Mouse (Mus musculus) midbrain, embryonic 14.5 days (tissue): ENCODE measurements around the gene Arhgap27. TPM values are rescaled to one million over a fixed set of nuclear protein-coding genes. Genes with fewer than 3 reads are reported as not detected.
A peak's percentile ranks its signal among the peaks of the same experiment; 100 is the strongest.
"Not testable (repeated sequence)": the region's sequence is repeated elsewhere in the genome, so short reads cannot be mapped to it uniquely, and the experiment has no call there.

ENCODE experiments used
- ATAC-seq: fragments of 200-750 bp; cut with Nextera tagmentation; 2 replicates; pipeline ENCODE4 v1.8.0; 2017; ENCODE audit warnings: moderate number of reproducible peaks, moderate library complexity; ENCODE audit not compliant: low FRiP score, low TSS enrichment
- DNase-seq: peaks from one replicate; pipeline ENCODE4 v3.0.0-alpha.2; 2015
- H3K27ac ChIP-seq: fragments of 300-500 bp; sonication (generic); replicated peaks from 2 replicates; pipeline ENCODE4 v1.5.1; 2014; ENCODE audit warnings: mild to moderate bottlenecking, low read depth, low read length, moderate library complexity
- H3K27me3 ChIP-seq: fragments of 300-500 bp; sonication (generic); 2 replicates; pipeline ENCODE4 v1.6.1; 2014; ENCODE audit warnings: low read length, control low read depth, mixed read lengths; ENCODE audit not compliant: control insufficient read depth, insufficient read depth
- H3K36me3 ChIP-seq: fragments of 300-500 bp; sonication (generic); 2 replicates; pipeline ENCODE4 v1.6.1; 2014; ENCODE audit warnings: low read length, control low read depth; ENCODE audit not compliant: control insufficient read depth, insufficient read depth
- H3K4me1 ChIP-seq: fragments of 300-500 bp; sonication (generic); 2 replicates; pipeline ENCODE4 v1.6.1; 2014; ENCODE audit warnings: mild to moderate bottlenecking, antibody characterized with exemption, low read length, control low read depth; ENCODE audit not compliant: control insufficient read depth, insufficient read depth
- H3K4me2 ChIP-seq: fragments of 300-500 bp; sonication (generic); 2 replicates; pipeline ENCODE4 v1.6.1; 2014; ENCODE audit warnings: mild to moderate bottlenecking, low read length, moderate library complexity
- H3K4me3 ChIP-seq: fragments of 300-500 bp; sonication (generic); replicated peaks from 2 replicates; pipeline ENCODE4 v1.5.1; 2014; ENCODE audit warnings: low read depth, low read length
- H3K9ac ChIP-seq: fragments of 300-500 bp; sonication (generic); replicated peaks from 2 replicates; pipeline ENCODE4 v1.6.1; 2014; ENCODE audit warnings: mild to moderate bottlenecking, low read length, moderate library complexity
- H3K9me3 ChIP-seq: fragments of 300-500 bp; sonication (generic); 2 replicates; pipeline ENCODE4 v1.6.1; 2016; ENCODE audit warnings: low read length, control low read depth, mixed read lengths; ENCODE audit not compliant: control insufficient read depth
- WGBS: fragments of 180-500 bp; shearing (Covaris S2); extraction: QIAGEN DNeasy Blood & Tissue Kit; methylation state at CpG from one replicate; pipeline ENCODE4 v1.1.7; 2014; 5-methylcytosine and 5-hydroxymethylcytosine counted together
- polyA plus RNA-seq: library from polyadenylated mRNA; unstranded; fragments of >200 nt; fragmentation: Nextera tagmentation; extraction: Ambion mirVana; gene quantifications from 2 replicates; pipeline ENCODE4 v1.2.1, GENCODE M21; 2014

Gene Arhgap27
- polyA plus RNA-seq, 1 experiment from 2014 or later, result 4.0 TPM

GRCm38 (mm10) chr11:103331502-103332185 lies 31.8 kb downstream of the Arhgap27 start:
- Histone ChIP-seq H3K9me3 (no peaks in the 10 kb centered on the region), H3K9ac (no peak overlapping the region), H3K27ac (no peak overlapping the region), H3K4me2 (no peak overlapping the region), H3K4me3 (no peak overlapping the region), H3K36me3 (no peaks in the 10 kb centered on the region), H3K27me3 (peaks cover 23% of the 10 kb centered on the region), H3K4me1 (0 out of 2 replicates have a peak, but pooled peaks cover 3% of the 10 kb centered on the region)
- 93% methylated on average over 10 of the region's 10 CpGs for WGBS
- ATAC-seq (no peak), DNase-seq (no peak)

- H3K36me3 ChIP-seq, result no peaks in the 10 kb centered on the region
- no peak overlapping the region for H3K27ac ChIP-seq
- no peak for ATAC-seq
- DNase-seq, result no peak
- H3K9me3 ChIP-seq, result no peaks in the 10 kb centered on the region
- WGBS, result 75% methylated on average over 7 of the region's 7 CpGs
- 0 out of 2 replicates have a peak, but pooled peaks cover 3% of the 10 kb centered on the region for H3K4me1 ChIP-seq
- no peak overlapping the region for H3K4me2 ChIP-seq
- no peak overlapping the region for H3K9ac ChIP-seq
- H3K27me3 ChIP-seq, result peaks cover 23% of the 10 kb centered on the region
- H3K4me3 ChIP-seq, result no peak overlapping the region
Observed at GRCm38 (mm10) chr11:103330651-103331319, 32.7 kb downstream of the Arhgap27 start.

GRCm38 (mm10) chr11:103326950-103327349 lies 36.5 kb downstream of the Arhgap27 start:
- DNase-seq (peak; percentile 90), ATAC-seq (no peak)
- WGBS, result 11% methylated on average over 5 of the region's 5 CpGs
- no peaks in the 10 kb centered on the region for H3K9me3 ChIP-seq
- H3K36me3 ChIP-seq, result no peaks in the 10 kb centered on the region
- H3K4me3 ChIP-seq, result no peak overlapping the region
- H3K27ac ChIP-seq, result no peak overlapping the region
- no peaks in the 10 kb centered on the region for H3K27me3 ChIP-seq
- no peak overlapping the region for H3K4me2 ChIP-seq
- no peak overlapping the region for H3K9ac ChIP-seq
- H3K4me1 ChIP-seq, result no peaks in the 10 kb centered on the region

- peak; percentile 88 for DNase-seq
- Histone ChIP-seq H3K27ac (no peak overlapping the region), H3K36me3 (no peaks in the 10 kb centered on the region), H3K4me2 (no peak overlapping the region), H3K9ac (no peak overlapping the region), H3K9me3 (no peaks in the 10 kb centered on the region), H3K4me1 (no peaks in the 10 kb centered on the region), H3K4me3 (no peak overlapping the region), H3K27me3 (no peaks in the 10 kb centered on the region)
- no peak for ATAC-seq
- WGBS, result 9% methylated on average over 8 of the region's 8 CpGs
Observed at GRCm38 (mm10) chr11:103325172-103325571, 38.3 kb downstream of the Arhgap27 start.

- no peak for ATAC-seq
- Histone ChIP-seq H3K36me3 (no peaks in the 10 kb centered on the region), H3K4me3 (no peak overlapping the region), H3K9ac (no peak overlapping the region), H3K4me2 (no peak overlapping the region), H3K9me3 (no peaks in the 10 kb centered on the region), H3K4me1 (no peaks in the 10 kb centered on the region), H3K27ac (no peak overlapping the region), H3K27me3 (no peaks in the 10 kb centered on the region)
- WGBS, result 55% methylated on average over 13 of the region's 13 CpGs
- DNase-seq, result peak; percentile 25
Observed at GRCm38 (mm10) chr11:103324723-103325122, 38.8 kb downstream of the Arhgap27 start.

GRCm38 (mm10) chr11:103322832-103323231 lies 40.7 kb downstream of the Arhgap27 start:
- not testable (repeated sequence) for H3K4me3 ChIP-seq
- WGBS, result 25% methylated on average over 4 of the region's 4 CpGs

GRCm38 (mm10) chr11:103320646-103321045 lies 42.8 kb downstream of the Arhgap27 start:
- Histone ChIP-seq H3K4me1 (no peaks in the 10 kb centered on the region), H3K36me3 (no peaks in the 10 kb centered on the region), H3K4me2 (no peak overlapping the region), H3K9me3 (no peaks in the 10 kb centered on the region), H3K9ac (no peak overlapping the region), H3K27me3 (no peaks in the 10 kb centered on the region), H3K4me3 (no peak overlapping the region), H3K27ac (no peak overlapping the region)
- 77% methylated on average over 4 of the region's 4 CpGs for WGBS
- no peak for DNase-seq
- ATAC-seq, result no peak

More at GRCm38 (mm10) chr11:103322832-103323231, 40.7 kb downstream of the Arhgap27 start:
- not testable (repeated sequence) for H3K9me3 ChIP-seq, H3K27ac ChIP-seq, H3K4me1 ChIP-seq, H3K9ac ChIP-seq, DNase-seq, ATAC-seq, H3K27me3 ChIP-seq, H3K36me3 ChIP-seq, H3K4me2 ChIP-seq

- H3K36me3 ChIP-seq, result no peaks in the 10 kb centered on the region
- no peak for DNase-seq
- 87% methylated on average over 8 of the region's 8 CpGs for WGBS
Observed at GRCm38 (mm10) chr11:103320196-103320595, 43.3 kb downstream of the Arhgap27 start.

GRCm38 (mm10) chr11:103318042-103318441 lies 45.5 kb downstream of the Arhgap27 start:
- no peaks in the 10 kb centered on the region for H3K27me3 ChIP-seq
- no peaks in the 10 kb centered on the region for H3K36me3 ChIP-seq
- H3K27ac ChIP-seq, result no peak overlapping the region
- H3K4me2 ChIP-seq, result no peak overlapping the region
- DNase-seq (no peak), ATAC-seq (no peak)
- H3K9ac ChIP-seq, result no peak overlapping the region
- no peak overlapping the region for H3K4me3 ChIP-seq
- H3K9me3 ChIP-seq, result no peaks in the 10 kb centered on the region
- WGBS, result 78% methylated on average over 1 of the region's 1 CpGs
- H3K4me1 ChIP-seq, result no peaks in the 10 kb centered on the region

More at GRCm38 (mm10) chr11:103320196-103320595, 43.3 kb downstream of the Arhgap27 start:
- no peaks in the 10 kb centered on the region for H3K4me1 ChIP-seq
- ATAC-seq, result no peak
- no peaks in the 10 kb centered on the region for H3K27me3 ChIP-seq
- no peak overlapping the region for H3K4me3 ChIP-seq
- H3K9ac ChIP-seq, result no peak overlapping the region
- H3K4me2 ChIP-seq, result no peak overlapping the region
- H3K27ac ChIP-seq, result no peak overlapping the region
- no peaks in the 10 kb centered on the region for H3K9me3 ChIP-seq
